Mouse (Mus musculus) brain, embryonic 14.5 days (tissue): ENCODE measurements at regions not wholly inside any gene's neighbourhood (a gene's known extent, or its start where the extent isn't known, plus 50 kb on each side); places are given as distances from the start of the nearest gene placed in this dataset.

Experiments used
- CTCF ChIP-seq: fragments of 200-500 bp; IDR thresholded peaks from 2 replicates; pipeline ENCODE4 v1.5.1; 2012; ENCODE audit warnings: inconsistent platforms, mild to moderate bottlenecking, moderate library complexity, borderline replicate concordance; ENCODE audit not compliant: insufficient read depth, insufficient read length; ENCODE audit errors: extremely low read depth
- POLR2A ChIP-seq: fragments of 200-500 bp; IDR thresholded peaks from 2 replicates; pipeline ENCODE4 v1.6.1; 2012; ENCODE audit warnings: mild to moderate bottlenecking, inconsistent platforms, borderline replicate concordance; ENCODE audit not compliant: poor library complexity, insufficient read depth, insufficient read length, severe bottlenecking; ENCODE audit errors: extremely low read depth

DNA sequence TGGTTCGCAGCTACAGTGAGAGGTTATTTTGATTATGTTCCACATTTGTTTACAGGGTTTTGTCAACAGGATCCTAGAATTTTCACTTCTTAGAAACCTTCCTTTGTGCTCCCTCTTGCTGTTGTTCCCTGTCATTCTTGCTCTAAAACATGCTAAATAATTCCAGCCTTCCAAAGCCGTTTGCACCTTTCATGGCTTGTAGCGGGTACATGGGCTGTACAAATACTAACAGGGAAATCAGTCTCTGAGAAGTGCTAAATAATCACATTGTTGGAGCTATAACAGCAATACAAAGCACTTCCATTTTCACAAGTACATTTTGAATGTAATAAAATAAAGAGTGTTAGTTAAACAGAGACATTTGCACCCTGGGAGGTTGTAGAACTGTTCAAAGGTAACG, 268.8 kb upstream of the Acvr2a start:
- TF ChIP-seq CTCF: no peak
- no peak for TF ChIP-seq POLR2A
